Mouse (Mus musculus): ENCODE results near the gene Mfsd1.

The Mfsd1 gene

DNA sequence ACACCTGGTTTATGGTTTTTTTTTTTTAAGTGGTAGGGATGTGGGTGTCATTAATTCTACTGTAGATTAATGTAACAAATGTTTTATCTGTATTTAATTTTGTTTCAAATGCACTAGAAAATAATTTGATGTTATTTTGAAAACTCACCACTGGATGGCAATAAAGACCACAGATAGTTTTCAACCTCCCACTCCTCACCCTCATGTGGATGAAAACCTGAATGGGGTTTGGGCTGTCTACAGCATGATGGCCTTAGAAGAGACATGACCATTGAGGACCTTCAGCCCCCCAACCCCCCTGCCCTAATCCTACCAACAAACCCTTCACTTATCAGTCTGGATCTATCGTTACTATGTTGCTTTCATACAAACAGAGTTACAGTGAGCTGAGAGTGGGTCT, 42.1 kb downstream of the Mfsd1 start:
- DNase-seq (ENCODE audit: low spot score), result peak; percentile 18

DNA sequence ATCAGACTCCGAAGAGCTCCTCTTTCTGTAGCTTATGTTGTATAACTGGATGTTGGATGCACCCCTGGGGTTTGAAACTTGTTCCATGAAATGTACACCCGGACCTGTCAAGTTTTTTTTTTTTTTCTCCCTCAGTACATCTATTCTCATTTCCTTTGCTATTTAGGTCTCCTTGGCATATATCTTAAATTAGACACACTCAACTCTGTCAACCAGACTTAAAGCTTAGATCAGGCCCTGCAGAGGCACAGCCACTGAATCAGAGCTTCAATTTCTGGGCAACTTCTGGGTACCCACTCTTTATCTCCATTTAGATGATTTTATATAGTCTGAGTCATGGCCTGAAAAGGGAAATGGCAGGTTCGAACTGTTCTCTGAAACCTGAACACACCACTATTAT, 60.6 kb downstream of the Mfsd1 start:
- no peak for DNase-seq (ENCODE audit: low spot score)

DNA sequence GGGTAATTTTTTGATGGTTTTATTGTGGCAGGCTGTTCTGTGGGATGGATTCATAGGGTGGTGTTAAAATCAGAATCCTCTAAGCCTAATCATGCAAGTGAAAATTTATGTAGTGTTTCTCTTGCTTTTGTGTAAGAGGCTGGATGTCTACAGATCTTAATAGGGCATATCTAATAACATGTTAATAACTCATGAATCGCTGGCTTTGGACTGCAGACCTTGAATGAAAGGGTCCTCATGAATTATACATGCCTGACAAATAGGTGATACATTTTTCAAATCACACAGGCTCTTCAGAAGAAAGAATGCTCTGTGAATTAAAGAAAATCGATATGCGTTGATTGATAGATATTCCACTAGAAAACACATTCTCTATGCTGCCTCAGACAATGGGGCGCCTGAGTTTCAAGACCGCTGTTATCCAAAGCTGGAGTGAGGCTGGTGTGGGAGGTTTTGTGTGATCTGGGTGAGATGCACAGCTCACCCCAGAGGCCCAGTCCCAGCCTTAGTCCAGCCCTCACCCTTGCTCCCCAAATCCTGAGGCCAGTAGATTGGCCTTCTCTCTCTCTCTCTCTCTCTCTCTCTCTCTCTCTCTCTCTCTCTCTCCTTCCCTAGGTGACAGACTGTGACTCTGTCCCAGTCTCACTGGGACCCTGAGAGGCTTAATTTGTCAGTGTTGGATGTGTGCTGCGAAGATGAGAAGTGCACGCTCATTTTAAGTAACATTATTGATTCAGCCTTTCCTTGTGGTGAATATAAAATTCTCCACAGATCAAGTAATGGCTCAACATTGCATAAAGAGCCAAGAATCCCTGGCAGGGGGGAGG, 63.3 kb downstream of the Mfsd1 start:
- DNase-seq (ENCODE audit: low spot score), result no peak

Measured in adipocyte (in vitro differentiated cells).